Mouse (Mus musculus) MEL (cell line): ENCODE measurements around the gene Pip5k1c. TPM values are rescaled to one million over a fixed set of nuclear protein-coding genes. Genes with fewer than 3 reads are reported as not detected.

Source experiments
- DNase-seq: peaks from one replicate; pipeline ENCODE4 v3.0.0; 2011; ENCODE audit warnings: low read depth, low spot score
- H3K27ac ChIP-seq: 2 replicates; pipeline ENCODE4 v1.5.1; 2012; ENCODE audit warnings: low read depth, mild to moderate bottlenecking, control low read depth, low read length, moderate library complexity; ENCODE audit not compliant: control insufficient read depth
- H3K27me3 ChIP-seq, 2 experiments: fragments of 150-350 bp in 1 of 2; sonication (generic) in 1 of 2; 2 replicates each; pipeline ENCODE4 v1.6.1; 2012; ENCODE audit warnings: low read length in 2 of 2, mild to moderate bottlenecking in 2 of 2, improper control_type of control experiment in 1 of 2, moderate library complexity in 1 of 2; ENCODE audit not compliant: insufficient read depth in 2 of 2, control insufficient read depth in 1 of 2
- H3K36me3 ChIP-seq, 2 experiments: 2 replicates each; pipeline ENCODE4 v1.6.1; 2012 to 2014; ENCODE audit warnings: low read length in 2 of 2, improper control_type of control experiment in 1 of 2, inconsistent platforms in 1 of 2, mild to moderate bottlenecking in 1 of 2; ENCODE audit not compliant: insufficient read depth in 2 of 2, control insufficient read depth in 1 of 2
- H3K4me1 ChIP-seq, 2 experiments: fragments of 150-350 bp in 1 of 2; sonication (generic) in 1 of 2; 2 replicates each; pipeline ENCODE4 v1.6.1; 2012; ENCODE audit warnings: low read length in 2 of 2, improper control_type of control experiment in 1 of 2, mild to moderate bottlenecking in 1 of 2; ENCODE audit not compliant: insufficient read depth in 2 of 2, control insufficient read depth in 1 of 2
- H3K4me3 ChIP-seq, 2 experiments: fragments of 150-350 bp in 1 of 2; sonication (generic) in 1 of 2; 2 replicates each; pipeline ENCODE4 v1.5.1; 2012; ENCODE audit warnings: low read depth in 2 of 2, low read length in 2 of 2, mild to moderate bottlenecking in 2 of 2, moderate library complexity in 2 of 2, control low read depth in 1 of 2, improper control_type of control experiment in 1 of 2; ENCODE audit not compliant: control insufficient read depth in 1 of 2, insufficient read depth in 1 of 2
- H3K79me2 ChIP-seq: 2 replicates; pipeline ENCODE4 v1.6.1; 2012; ENCODE audit warnings: mild to moderate bottlenecking, low read length, moderate library complexity; ENCODE audit not compliant: control insufficient read depth, poor library complexity, insufficient read depth
- H3K9ac ChIP-seq: 2 replicates; pipeline ENCODE4 v1.6.1; 2012; ENCODE audit warnings: low read depth, mild to moderate bottlenecking, control low read depth, low read length, moderate library complexity; ENCODE audit not compliant: control insufficient read depth, poor library complexity, severe bottlenecking
- H3K9me3 ChIP-seq: fragments of 150-350 bp; sonication (generic); replicated peaks from 2 replicates; pipeline ENCODE4 v1.6.1; 2012; ENCODE audit warnings: mild to moderate bottlenecking, low read length, improper control_type of control experiment, moderate library complexity; ENCODE audit not compliant: insufficient read depth
- BHLHE40 ChIP-seq: IDR thresholded peaks from 2 replicates; pipeline ENCODE4 v1.6.1; 2012; ENCODE audit warnings: low read depth, mild to moderate bottlenecking, inconsistent platforms, low read length, improper control_type of control experiment, borderline replicate concordance
- CHD1 ChIP-seq: IDR thresholded peaks from 2 replicates; pipeline ENCODE4 v1.6.1; 2012; ENCODE audit warnings: low read depth, mild to moderate bottlenecking, inconsistent platforms, low read length, improper control_type of control experiment
- CTCF ChIP-seq, 3 experiments: IDR thresholded peaks in 2 of 3; conservative IDR thresholded peaks in 1 of 3; 2 replicates each; pipeline ENCODE4 v1.5.1; 2011 to 2012; ENCODE audit warnings: low read length in 3 of 3, low read depth in 2 of 3, mild to moderate bottlenecking in 2 of 3, improper control_type of control experiment in 1 of 3, inconsistent platforms in 1 of 3, mixed read lengths in 1 of 3, moderate library complexity in 1 of 3; ENCODE audit not compliant: control insufficient read depth in 1 of 3, insufficient read depth in 1 of 3, poor library complexity in 1 of 3, severe bottlenecking in 1 of 3
- E2F4 ChIP-seq: IDR thresholded peaks from 2 replicates; pipeline ENCODE4 v1.6.1; 2011; ENCODE audit warnings: low read depth, low read length, improper control_type of control experiment, borderline replicate concordance
- ETS1 ChIP-seq: IDR thresholded peaks from 2 replicates; pipeline ENCODE4 v1.6.1; 2012; ENCODE audit warnings: low read depth, mild to moderate bottlenecking, inconsistent platforms, low read length, improper control_type of control experiment, moderate library complexity
- GABPA ChIP-seq: IDR thresholded peaks from 2 replicates; pipeline ENCODE4 v1.6.1; 2012; ENCODE audit warnings: low read depth, mild to moderate bottlenecking, inconsistent platforms, low read length, improper control_type of control experiment, moderate library complexity
- KAT2A ChIP-seq: conservative IDR thresholded peaks from 2 replicates; pipeline ENCODE4 v1.6.1; 2012; ENCODE audit warnings: low read depth, low read length, improper control_type of control experiment, inconsistent platforms
- MAFK ChIP-seq: IDR thresholded peaks from 2 replicates; pipeline ENCODE4 v1.6.1; 2011; ENCODE audit warnings: low read depth, mild to moderate bottlenecking, low read length, improper control_type of control experiment, borderline replicate concordance
- MAX ChIP-seq: IDR thresholded peaks from 2 replicates; pipeline ENCODE4 v1.6.1; 2011; ENCODE audit warnings: low read length, improper control_type of control experiment
- MAZ ChIP-seq: IDR thresholded peaks from 2 replicates; pipeline ENCODE4 v1.6.1; 2012; ENCODE audit warnings: low read depth, mild to moderate bottlenecking, inconsistent platforms, low read length, improper control_type of control experiment
- MYB ChIP-seq: IDR thresholded peaks from 2 replicates; pipeline ENCODE4 v1.6.1; 2011; ENCODE audit warnings: mild to moderate bottlenecking, low read depth, low read length, improper control_type of control experiment
- MYC ChIP-seq: IDR thresholded peaks from 2 replicates; pipeline ENCODE4 v1.6.1; 2011; ENCODE audit warnings: low read depth, mild to moderate bottlenecking, low read length, improper control_type of control experiment, moderate library complexity
- NELFE ChIP-seq: IDR thresholded peaks from 2 replicates; pipeline ENCODE4 v1.6.1; 2011; ENCODE audit warnings: low read depth, low read length, improper control_type of control experiment
- NRF1 ChIP-seq: IDR thresholded peaks from 2 replicates; pipeline ENCODE4 v1.6.1; 2014; ENCODE audit warnings: low read depth, mild to moderate bottlenecking, inconsistent platforms, low read length, improper control_type of control experiment, moderate library complexity; ENCODE audit not compliant: poor library complexity, insufficient read depth, severe bottlenecking
- POLR2A ChIP-seq, 2 experiments: IDR thresholded peaks; 2 replicates each; pipeline ENCODE4 v1.6.1; 2011 to 2012; ENCODE audit warnings: low read length in 2 of 2, mild to moderate bottlenecking in 2 of 2, control low read depth in 1 of 2, improper control_type of control experiment in 1 of 2, low read depth in 1 of 2, moderate library complexity in 1 of 2; ENCODE audit not compliant: control insufficient read depth in 1 of 2, insufficient read depth in 1 of 2, poor library complexity in 1 of 2
- POLR2AphosphoS2 ChIP-seq: IDR thresholded peaks from 2 replicates; pipeline ENCODE4 v1.6.1; 2011; ENCODE audit warnings: low read length, improper control_type of control experiment
- RAD21 ChIP-seq: IDR thresholded peaks from 2 replicates; pipeline ENCODE4 v1.6.1; 2011; ENCODE audit warnings: mild to moderate bottlenecking, low read depth, low read length, improper control_type of control experiment
- RCOR1 ChIP-seq: IDR thresholded peaks from 2 replicates; pipeline ENCODE4 v1.6.1; 2012; ENCODE audit warnings: low read depth, mild to moderate bottlenecking, inconsistent platforms, low read length, improper control_type of control experiment
- SIN3A ChIP-seq: IDR thresholded peaks from 2 replicates; pipeline ENCODE4 v1.6.1; 2012; ENCODE audit warnings: low read length, improper control_type of control experiment, inconsistent platforms
- SMC3 ChIP-seq: IDR thresholded peaks from 2 replicates; pipeline ENCODE4 v1.6.1; 2011; ENCODE audit warnings: low read depth, low read length, improper control_type of control experiment
- TAL1 ChIP-seq: IDR thresholded peaks from 2 replicates; pipeline ENCODE4 v1.6.1; 2012; ENCODE audit warnings: mild to moderate bottlenecking, inconsistent platforms, low read length, moderate library complexity, mixed read lengths
- TCF12 ChIP-seq: IDR thresholded peaks from 2 replicates; pipeline ENCODE4 v1.6.1; 2014; ENCODE audit warnings: low read depth, mild to moderate bottlenecking, inconsistent platforms, low read length, improper control_type of control experiment, moderate library complexity
- USF2 ChIP-seq, 2 experiments: IDR thresholded peaks; 2 replicates each; pipeline ENCODE4 v1.6.1; 2011 to 2012; ENCODE audit warnings: improper control_type of control experiment in 2 of 2, low read length in 2 of 2, borderline replicate concordance in 1 of 2, inconsistent platforms in 1 of 2, low read depth in 1 of 2, mild to moderate bottlenecking in 1 of 2; ENCODE audit not compliant: insufficient read depth in 1 of 2
- ZC3H11A ChIP-seq: IDR thresholded peaks from 2 replicates; pipeline ENCODE4 v1.6.1; 2012; ENCODE audit warnings: low read depth, mild to moderate bottlenecking, inconsistent platforms, low read length, improper control_type of control experiment
- ZMIZ1 ChIP-seq: IDR thresholded peaks from 2 replicates; pipeline ENCODE4 v1.6.1; 2012; ENCODE audit warnings: low read depth, mild to moderate bottlenecking, inconsistent platforms, low read length, improper control_type of control experiment, moderate library complexity
- polyA plus RNA-seq, 2 experiments: library from polyadenylated mRNA; stranded (reverse) in 1 of 2; unstranded in 1 of 2; fragments of >175 nt in 1 of 2; fragments of >200 nt in 1 of 2; gene quantifications; 2 replicates each; pipeline versions ENCODE4 v1.2.1 to v1.2.4; 2012; ENCODE audit warnings: low replicate concordance in 2 of 2, low read depth in 1 of 2; ENCODE audit not compliant: insufficient read length in 2 of 2, insufficient read depth in 1 of 2, missing spikeins in 1 of 2
- total RNA-seq: library from RNA; depleted of rRNA; stranded (reverse); fragments of 300-350 nt; gene quantifications from 2 replicates; pipeline ENCODE4 v1.2.3, GENCODE M21; 2012

Pip5k1c gene
- total and polyA plus RNA-seq, 3 experiments = 14.4 to 40.5 TPM; not detected in 1

DNA sequence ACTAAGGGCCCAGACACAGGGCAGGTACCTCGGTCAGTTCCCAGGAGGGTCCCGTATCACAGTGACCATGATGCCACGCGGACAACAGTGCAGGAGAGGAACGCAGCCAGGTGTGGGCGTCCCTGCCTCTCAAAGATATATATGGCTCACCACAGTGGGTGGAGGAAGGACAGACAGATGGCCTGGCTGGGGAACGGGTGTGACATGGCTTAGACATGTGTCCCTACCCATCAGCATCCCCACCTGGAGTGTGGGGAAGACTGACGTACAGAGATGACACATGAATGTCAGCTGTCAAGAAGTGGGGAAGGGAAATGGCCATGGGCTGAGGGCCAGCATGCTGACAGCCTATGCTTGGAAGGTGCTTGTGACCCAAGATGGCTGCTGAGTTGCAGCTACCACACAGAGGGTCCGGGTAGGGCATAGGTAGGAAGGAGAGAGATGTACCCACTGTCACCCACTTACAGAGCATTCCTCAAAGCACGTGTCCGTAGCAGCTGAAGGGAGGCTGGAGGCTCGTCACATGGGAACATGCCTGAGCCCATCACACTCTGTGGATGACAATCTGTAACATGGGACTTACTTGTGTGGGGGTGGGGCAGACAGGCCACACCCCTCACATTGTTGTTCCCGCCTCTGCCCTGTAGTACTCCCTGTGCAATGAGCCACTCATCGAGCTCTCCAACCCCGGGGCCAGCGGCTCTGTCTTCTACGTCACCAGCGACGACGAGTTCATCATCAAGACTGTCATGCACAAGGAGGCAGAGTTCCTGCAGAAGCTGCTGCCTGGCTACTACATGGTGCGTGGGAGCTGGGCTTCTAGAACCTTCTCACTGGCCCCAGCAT lies 14.3 kb downstream of the Pip5k1c start:
- H3K9ac ChIP-seq = no peak overlapping the region
- no peak overlapping the region for H3K27ac ChIP-seq
- H3K36me3 ChIP-seq = peaks cover 0 to 4% of the 10 kb centered on the region in 2 experiments; a peak in 1 of 4 replicates
- H3K27me3 ChIP-seq = no peaks in the 10 kb centered on the region
- DNase-seq = no peak
- TF ChIP-seq KAT2A (no peak), MYB (no peak), E2F4 (no peak), TAL1 (no peak), CTCF (IDR thresholded peaks at IDR 0.05 in 2 of 3, conservative IDR thresholded peaks at IDR 0.05 in 1 of 3; ENCODE audit: control insufficient read depth in 1 of 3, insufficient read depth in 1 of 3, low read depth in 2 of 3, low read length in 3 of 3, poor library complexity in 1 of 3, severe bottlenecking in 1 of 3) (no peak), TCF12 (no peak), CHD1 (no peak)
- no peaks in the 10 kb centered on the region; the same call in 1 of the 2 replicates for H3K79me2 ChIP-seq
- H3K4me1 ChIP-seq = no peaks in the 10 kb centered on the region
- H3K4me3 ChIP-seq = no peak overlapping the region
- H3K9me3 ChIP-seq = no peaks in the 10 kb centered on the region

- no peak overlapping the region for H3K4me3 ChIP-seq
- no peak overlapping the region for H3K9ac ChIP-seq
- DNase-seq = no peak
- TF ChIP-seq ZMIZ1 = no peak
- TF ChIP-seq SIN3A = no peak
- no peak for TF ChIP-seq TAL1
- TF ChIP-seq BHLHE40 = no peak
- TF ChIP-seq MAFK = no peak
- H3K79me2 ChIP-seq = no peaks in the 10 kb centered on the region
- H3K36me3 ChIP-seq = peaks cover 0 to 4% of the 10 kb centered on the region in 2 experiments; a peak in 1 of 4 replicates
- H3K27ac ChIP-seq = no peak overlapping the region
- H3K27me3 ChIP-seq = no peaks in the 10 kb centered on the region
- H3K4me1 ChIP-seq = no peaks in the 10 kb centered on the region
- H3K9me3 ChIP-seq = no peaks in the 10 kb centered on the region
These were observed 16.8 kb downstream of the Pip5k1c start for GRCm38 (mm10) chr10:81309571-81309970.

- no peak overlapping the region for H3K9ac ChIP-seq
- no peak overlapping the region for H3K4me3 ChIP-seq
- H3K27me3 ChIP-seq = no peaks in the 10 kb centered on the region
- no peak for DNase-seq
- no peaks in the 10 kb centered on the region for H3K9me3 ChIP-seq
- H3K79me2 ChIP-seq = no peaks in the 10 kb centered on the region
- peaks cover 0 to 2% of the 10 kb centered on the region in 2 experiments; a peak in 1 of 4 replicates for H3K4me1 ChIP-seq
- no peak overlapping the region for H3K27ac ChIP-seq
- peaks cover 0 to 2% of the 10 kb centered on the region in 2 experiments; a peak in 1 of 4 replicates for H3K36me3 ChIP-seq
- no peak for TF ChIP-seq NELFE
- TF ChIP-seq NRF1 = no peak
- no peak for TF ChIP-seq RAD21
- TF ChIP-seq POLR2AphosphoS2 = no peak
- no peak for TF ChIP-seq SMC3
- TF ChIP-seq MAX = no peak
- TF ChIP-seq GABPA = no peak
- no peak for TF ChIP-seq RCOR1
- no peak for TF ChIP-seq ETS1
- no peak for TF ChIP-seq ZC3H11A
- TF ChIP-seq CTCF (IDR thresholded peaks at IDR 0.05 in 2 of 3, conservative IDR thresholded peaks at IDR 0.05 in 1 of 3; ENCODE audit: control insufficient read depth in 1 of 3, insufficient read depth in 1 of 3, low read depth in 2 of 3, low read length in 3 of 3, poor library complexity in 1 of 3, severe bottlenecking in 1 of 3) = no peak
- no peak for TF ChIP-seq MYC
- TF ChIP-seq USF2 (IDR thresholded peaks at IDR 0.05; ENCODE audit: borderline replicate concordance in 1 of 2, insufficient read depth in 1 of 2, low read depth in 1 of 2, low read length in 2 of 2) = no peak
- no peak for TF ChIP-seq POLR2A (IDR thresholded peaks at IDR 0.05; ENCODE audit: control insufficient read depth in 1 of 2, insufficient read depth in 1 of 2, low read depth in 1 of 2, low read length in 2 of 2, poor library complexity in 1 of 2)
- no peak for TF ChIP-seq MAZ
These were observed 20.8 kb downstream of the Pip5k1c start for GRCm38 (mm10) chr10:81313581-81313980.
